Mouse (Mus musculus) olfactory bulb, adult 2 months (tissue): ENCODE data around the gene Gfod1. TPM values are rescaled to one million over a fixed set of nuclear protein-coding genes. Genes with fewer than 3 reads are reported as not detected.

ENCODE experiments used
- H3K27ac ChIP-seq: fragments of 200-500 bp; 2 replicates; pipeline ENCODE4 v1.5.1; 2012; ENCODE audit warnings: low read depth, low read length; ENCODE audit not compliant: insufficient read depth
- H3K4me1 ChIP-seq: fragments of 200-500 bp; 2 replicates; pipeline ENCODE4 v1.6.1; 2012; ENCODE audit warnings: low read length; ENCODE audit not compliant: control insufficient read depth, insufficient read depth
- H3K4me3 ChIP-seq: fragments of 200-500 bp; 2 replicates; pipeline ENCODE4 v1.5.1; 2012; ENCODE audit warnings: mild to moderate bottlenecking, low read depth, low read length, moderate library complexity; ENCODE audit not compliant: insufficient read depth
- CTCF ChIP-seq: fragments of 200-500 bp; IDR thresholded peaks from 2 replicates; pipeline ENCODE4 v1.5.1; 2012; ENCODE audit warnings: low read depth, mild to moderate bottlenecking, low read length, moderate library complexity; ENCODE audit not compliant: insufficient read depth
- POLR2A ChIP-seq: fragments of 200-500 bp; IDR thresholded peaks from 2 replicates; pipeline ENCODE4 v1.6.1; 2012; ENCODE audit warnings: mild to moderate bottlenecking, low read depth, low read length, moderate library complexity; ENCODE audit not compliant: insufficient read depth
- WGBS: fragments of 180-500 bp; shearing (Covaris S2); methylation state at CpG from one replicate; pipeline ENCODE4 v1.1.7; 2018; 5-methylcytosine and 5-hydroxymethylcytosine counted together
- polyA plus RNA-seq: library from polyadenylated mRNA; stranded (reverse); fragments of >200 nt; gene quantifications from 2 replicates; pipeline ENCODE4 v1.2.4, GENCODE M21; 2012; ENCODE audit warnings: low replicate concordance; ENCODE audit not compliant: missing spikeins, insufficient read depth, insufficient read length

The Gfod1 gene
- polyA plus RNA-seq, 1 experiment, result not detected

DNA sequence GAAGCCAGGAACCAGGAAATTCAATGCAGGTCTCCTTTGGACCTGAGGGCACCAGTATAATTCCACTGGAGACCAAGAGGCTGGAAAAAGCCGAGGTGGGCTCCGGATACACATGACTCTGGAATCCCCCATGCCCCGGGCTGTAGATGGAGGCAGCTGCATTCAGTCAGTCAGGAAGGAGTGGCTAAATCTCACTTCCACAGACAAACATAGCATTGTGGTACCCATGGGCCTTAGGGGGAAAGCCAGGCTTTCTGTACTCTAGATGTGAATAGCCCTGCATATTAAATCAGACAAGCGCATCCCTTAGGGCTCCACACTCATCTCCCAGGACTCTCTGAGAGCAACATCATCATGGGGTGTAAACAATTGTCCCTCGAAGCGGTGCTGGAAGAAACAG, 14.9 kb downstream of the Gfod1 start:
- peaks cover 14% of the 10 kb centered on the region for H3K4me1 ChIP-seq
- H3K27ac ChIP-seq, result no peak overlapping the region
- TF ChIP-seq CTCF (no peak), POLR2A (no peak)
- no peak overlapping the region for H3K4me3 ChIP-seq
- WGBS, result 55% methylated on average over 6 of the region's 6 CpGs

DNA sequence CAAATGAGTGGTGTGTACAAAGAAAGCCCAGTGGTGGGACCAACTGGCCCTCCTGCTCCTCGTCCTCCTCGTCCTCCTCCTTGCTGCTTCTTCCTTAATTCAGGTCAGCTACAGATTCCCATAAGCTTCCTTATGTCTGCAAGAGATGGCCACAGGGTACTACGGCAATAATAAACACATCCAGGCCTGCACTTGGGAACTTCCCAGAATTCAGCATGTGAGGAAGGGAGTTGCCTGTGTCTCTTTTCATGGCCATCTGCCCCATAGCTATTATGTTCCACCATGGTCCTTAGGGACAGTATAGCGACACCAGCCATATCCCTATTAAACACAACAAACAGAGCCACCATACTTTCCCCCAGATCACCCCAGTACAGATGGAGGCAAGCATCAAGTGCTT, 15.5 kb downstream of the Gfod1 start:
- 79% methylated on average over 4 of the region's 4 CpGs for WGBS
- TF ChIP-seq POLR2A (no peak), CTCF (no peak)
- peaks cover 14% of the 10 kb centered on the region for H3K4me1 ChIP-seq
- no peak overlapping the region for H3K4me3 ChIP-seq
- H3K27ac ChIP-seq, result no peak overlapping the region

GRCm38 (mm10) chr13:43288026-43288425, 15.9 kb downstream of the Gfod1 start:
- Histone ChIP-seq H3K4me3 (no peak overlapping the region), H3K27ac (no peak overlapping the region), H3K4me1 (peaks cover 14% of the 10 kb centered on the region)
- no peak for TF ChIP-seq CTCF
- TF ChIP-seq POLR2A, result no peak
- WGBS, result 57% methylated on average over 5 of the region's 5 CpGs

GRCm38 (mm10) chr13:43286836-43287235, 17.1 kb downstream of the Gfod1 start:
- H3K27ac ChIP-seq, result no peak overlapping the region
- no peak for TF ChIP-seq POLR2A
- TF ChIP-seq CTCF, result no peak
- WGBS, result 67% methylated on average over 7 of the region's 7 CpGs

DNA sequence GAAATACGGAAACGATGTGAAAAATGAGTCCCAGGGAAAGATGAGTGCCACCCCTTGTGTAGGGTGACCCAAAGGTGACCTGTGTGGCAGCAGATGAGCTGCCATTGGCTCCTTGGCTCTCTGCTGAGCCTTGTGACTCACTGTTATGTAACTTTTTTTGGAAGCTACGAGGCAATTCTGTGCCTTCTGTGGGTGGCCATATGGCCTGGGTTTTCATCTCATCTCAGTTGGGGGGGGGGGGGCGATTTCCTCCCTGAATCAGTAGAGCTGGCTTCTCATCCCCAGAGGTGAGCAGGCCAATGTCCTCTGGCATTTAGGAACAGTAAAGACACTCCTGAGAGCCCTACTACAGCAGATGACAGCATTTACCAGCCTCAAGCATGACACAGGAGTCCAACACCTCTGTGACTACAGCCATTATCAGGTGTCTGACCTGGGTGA, 19.2 kb downstream of the Gfod1 start:
- H3K4me3 ChIP-seq, result no peak overlapping the region
- H3K4me1 ChIP-seq, result peaks cover 14% of the 10 kb centered on the region
- TF ChIP-seq POLR2A (no peak), CTCF (no peak)
- 69% methylated on average over 4 of the region's 4 CpGs for WGBS
- H3K27ac ChIP-seq, result no peak overlapping the region

More at GRCm38 (mm10) chr13:43286836-43287235, 17.1 kb downstream of the Gfod1 start:
- Histone ChIP-seq H3K4me3 (no peak overlapping the region), H3K4me1 (peaks cover 14% of the 10 kb centered on the region)

DNA sequence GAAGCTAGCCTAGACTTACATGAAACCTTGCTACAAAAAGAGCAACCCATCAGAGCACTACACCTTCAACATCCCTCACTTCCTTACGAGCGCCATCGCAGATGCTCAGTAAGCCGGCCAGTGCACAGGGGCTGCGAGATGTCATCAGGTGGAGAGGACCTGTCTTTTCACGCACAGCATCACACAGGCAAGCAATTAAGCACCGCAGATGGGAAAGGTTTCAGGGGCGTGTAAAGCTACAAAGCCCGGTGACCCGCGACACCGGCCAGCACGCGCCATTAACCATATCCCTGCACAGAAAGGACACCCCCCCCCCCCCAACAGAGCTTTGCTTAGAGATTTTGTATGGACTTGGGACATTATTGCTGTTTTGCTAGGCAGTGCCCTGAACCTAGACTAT, 30.1 kb downstream of the Gfod1 start:
- Histone ChIP-seq H3K27ac (no peak overlapping the region), H3K4me3 (no peak overlapping the region), H3K4me1 (peaks cover 25% of the 10 kb centered on the region)
- 92% methylated on average over 14 of the region's 14 CpGs for WGBS
- TF ChIP-seq CTCF (no peak), POLR2A (no peak)

DNA sequence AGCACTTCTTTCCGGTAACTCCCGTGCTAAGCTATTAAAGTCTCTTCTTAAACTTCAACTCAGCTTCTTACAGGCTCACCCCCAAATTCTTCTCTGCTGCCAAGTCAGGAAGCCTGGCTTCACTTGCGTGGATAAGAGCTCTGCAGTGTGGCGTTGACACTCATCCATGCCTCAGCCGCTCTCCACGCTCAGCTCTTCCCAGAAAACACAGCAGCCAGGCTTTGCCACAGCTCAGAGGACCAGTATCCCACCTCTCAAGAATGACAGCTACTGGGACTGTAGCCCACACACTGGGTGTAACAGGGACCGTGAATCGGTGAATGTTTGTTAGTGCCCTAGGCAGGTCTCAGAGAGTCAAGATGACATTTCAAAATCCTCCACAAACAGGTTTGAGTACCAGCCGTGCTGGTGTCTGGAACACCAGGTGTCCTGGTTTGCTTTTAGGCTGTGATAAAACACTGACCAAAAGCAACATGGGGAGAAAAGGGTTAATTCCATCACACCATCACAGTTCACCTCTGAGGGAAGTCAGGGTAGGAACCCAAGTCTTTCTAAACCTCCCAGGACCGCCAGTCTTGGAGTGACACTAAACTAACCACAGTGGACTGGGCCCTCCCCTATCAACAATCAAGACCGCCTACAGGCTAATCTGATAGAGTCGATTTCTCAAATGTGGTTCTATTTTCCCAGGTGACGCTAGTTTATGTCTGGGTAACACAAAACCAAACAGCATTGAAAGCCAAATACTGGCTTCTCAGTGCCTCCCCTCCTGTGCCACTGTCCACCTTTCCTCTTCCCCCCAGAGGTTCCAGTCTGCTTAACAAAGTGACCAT, 31.5 kb downstream of the Gfod1 start:
- peaks cover 33% of the 10 kb centered on the region for H3K4me1 ChIP-seq
- TF ChIP-seq POLR2A (no peak), CTCF (no peak)
- H3K27ac ChIP-seq, result peak overlapping the region; percentile 36
- H3K4me3 ChIP-seq, result no peak overlapping the region
- WGBS, result 53% methylated on average over 13 of the region's 13 CpGs

DNA sequence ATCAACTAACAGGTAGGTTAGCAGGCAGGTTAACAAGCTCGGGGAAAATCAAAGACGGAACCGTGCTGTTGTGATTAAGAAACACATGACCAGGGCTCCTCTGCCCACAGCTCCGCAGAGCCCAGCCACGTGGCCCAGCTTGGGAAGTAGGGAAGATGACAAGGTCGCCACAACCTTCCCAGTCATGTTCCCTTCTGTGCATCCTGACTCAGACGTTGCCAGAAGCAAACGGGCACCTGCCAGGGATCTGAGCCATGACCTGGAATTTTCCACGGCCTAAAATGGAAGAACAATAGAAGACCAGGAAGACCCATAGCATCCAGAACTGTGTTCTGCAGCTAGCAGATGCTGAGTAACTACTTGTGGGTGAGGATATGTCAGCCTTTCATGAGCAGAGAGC, 32.5 kb downstream of the Gfod1 start:
- 56% methylated on average over 9 of the region's 9 CpGs for WGBS
- Histone ChIP-seq H3K4me1 (peaks cover 36% of the 10 kb centered on the region), H3K27ac (peak overlapping the region; percentile 50), H3K4me3 (no peak overlapping the region)
- no peak for TF ChIP-seq CTCF
- TF ChIP-seq POLR2A, result no peak

- no peak for TF ChIP-seq CTCF
- no peak for TF ChIP-seq POLR2A
- WGBS, result 76% methylated on average over 10 of the region's 10 CpGs
- no peak overlapping the region for H3K27ac ChIP-seq
- peaks cover 38% of the 10 kb centered on the region for H3K4me1 ChIP-seq
- H3K4me3 ChIP-seq, result no peak overlapping the region
These were observed 33.8 kb downstream of the Gfod1 start for GRCm38 (mm10) chr13:43270220-43270597.
